Mouse (Mus musculus): ENCODE results near the gene Zfp248.

GRCm38 (mm10) chr6:118379451-118380167 lies 75.7 kb downstream of the Zfp248 start:
- TF ChIP-seq POLR2A (IDR thresholded peaks at IDR 0.05; ENCODE audit: control insufficient read depth, extremely low read depth, insufficient read depth, low read length, poor library complexity) (no peak), CTCF (IDR thresholded peaks at IDR 0.05; ENCODE audit: borderline replicate concordance, control insufficient read depth, extremely low read depth, insufficient read depth, low read length, poor library complexity) (peak; percentile 81; the same call in 1 of the 2 replicates)
